Mouse (Mus musculus): Measurements from ENCODE around the gene Fam171a2.
A peak's percentile ranks its signal among the peaks of the same experiment; 100 is the strongest.

Fam171a2 gene

DNA sequence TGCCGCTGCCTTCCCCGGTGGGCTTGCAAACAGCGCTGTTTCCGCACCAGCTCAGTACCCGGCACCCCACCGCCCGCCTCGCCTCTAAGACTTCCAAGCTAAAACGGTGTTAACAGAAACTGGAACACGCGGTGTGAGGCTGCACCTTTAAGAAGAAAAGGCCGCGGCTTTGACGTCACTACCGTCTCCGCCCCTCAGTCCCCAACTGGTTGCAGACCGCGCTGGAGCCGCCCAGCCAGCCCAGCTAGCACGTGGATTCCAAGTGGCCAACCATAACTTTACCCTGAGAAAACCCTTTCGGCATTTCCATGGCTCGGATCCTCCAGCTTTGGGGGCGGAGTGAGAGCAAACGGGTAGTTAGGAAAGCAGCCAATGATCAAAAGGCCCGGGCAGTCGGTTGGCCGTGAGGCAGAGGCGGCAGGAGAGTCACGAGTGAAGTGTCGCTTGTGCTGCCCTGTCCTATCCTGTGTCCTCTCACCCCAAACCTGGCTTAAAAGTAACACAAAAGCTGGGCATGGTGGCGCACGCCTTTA is 39.1 kb downstream of the Fam171a2 start:
- DNase-seq: peak; percentile 95 to 97

DNA sequence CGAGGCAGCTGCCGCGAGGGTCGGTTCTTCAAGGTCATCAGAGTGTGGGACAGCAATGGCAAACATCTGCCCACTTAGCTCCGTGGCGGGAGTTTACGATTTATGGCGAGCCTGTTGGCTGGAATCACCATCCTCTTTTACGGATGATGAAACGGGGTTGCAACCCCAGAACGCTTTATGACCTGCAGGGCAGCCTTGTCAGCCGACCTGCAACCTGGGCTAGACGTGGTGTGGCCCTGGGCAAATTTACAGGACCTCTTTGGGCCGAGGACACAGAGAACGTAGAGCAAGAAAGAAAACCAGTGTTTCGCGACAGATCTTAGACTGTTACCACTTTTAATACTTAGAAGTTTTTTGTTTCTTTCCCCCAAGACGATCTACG is 39.7 kb downstream of the Fam171a2 start, which contains the start of gene Slc25a39:
Gene Slc25a39 (minus strand): TSS at position 113 of the 382 bp plus-strand sequence.
- no peak for DNase-seq

DNA sequence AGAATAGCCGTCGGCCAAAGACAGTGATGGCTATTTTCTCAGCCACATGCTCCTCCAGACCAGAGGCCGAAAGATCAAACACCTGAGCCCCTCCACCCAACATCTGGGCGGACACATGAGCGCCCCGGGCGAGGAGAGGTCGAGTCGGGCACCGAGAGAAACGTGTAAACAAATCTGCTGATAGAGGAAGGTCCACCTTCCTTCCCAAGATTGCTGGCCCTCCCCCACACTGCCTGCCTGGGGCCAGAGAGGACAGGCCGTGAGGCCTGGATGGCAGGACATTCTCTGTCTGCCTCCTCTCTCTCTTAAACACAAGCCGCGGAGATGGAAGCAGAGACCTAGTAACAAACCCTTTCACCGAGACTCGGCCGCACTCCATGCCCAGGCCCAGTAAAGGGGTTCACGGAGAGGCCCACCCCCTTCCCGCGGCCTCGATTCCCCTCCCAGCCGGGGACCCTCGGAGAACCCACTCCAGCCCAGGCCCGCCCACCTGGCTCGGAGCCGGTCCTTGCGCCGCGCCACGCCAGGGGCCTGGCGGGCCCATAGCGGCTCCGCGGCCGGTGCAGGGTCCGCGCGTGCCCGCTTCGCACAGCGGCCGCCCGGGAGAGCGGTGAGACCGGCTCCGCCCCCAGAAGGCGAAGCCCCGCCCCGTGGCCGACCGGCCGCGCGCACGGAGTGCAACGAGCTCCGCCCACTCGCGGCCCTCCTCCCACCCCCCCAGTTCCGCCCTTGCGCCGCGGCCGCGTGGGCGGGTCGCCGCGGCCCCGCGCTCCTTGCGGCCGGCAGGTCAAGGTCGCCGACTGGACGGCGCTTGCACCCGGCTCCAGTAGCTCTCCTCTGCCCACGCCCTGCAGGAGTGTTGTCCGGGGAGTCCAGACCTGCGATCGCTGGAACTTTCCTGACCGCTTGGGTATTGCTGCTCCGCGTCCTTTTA is 40.3 kb downstream of the Fam171a2 start:
- DNase-seq: peak; percentile 89 to 96

DNA sequence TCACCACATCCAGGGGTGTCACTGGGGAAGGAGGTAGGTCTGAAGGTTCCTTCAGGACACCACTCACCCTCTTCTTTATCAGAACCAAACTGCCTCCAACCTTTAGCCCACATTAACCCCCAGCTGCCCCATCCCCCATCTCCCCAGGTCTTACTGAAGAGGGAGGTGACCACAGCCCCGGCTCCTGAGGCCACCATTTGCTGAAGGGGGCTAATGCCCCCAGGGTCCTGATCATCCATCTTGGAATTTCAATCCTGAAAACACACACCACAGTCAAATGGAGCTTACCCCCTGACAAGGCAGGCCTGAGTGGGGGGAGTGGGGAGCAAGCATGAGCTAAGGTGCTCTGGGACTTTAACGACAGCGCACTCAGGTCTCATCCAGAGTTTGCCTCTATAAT is 41.1 kb downstream of the Fam171a2 start:
- DNase-seq: no peak

DNA sequence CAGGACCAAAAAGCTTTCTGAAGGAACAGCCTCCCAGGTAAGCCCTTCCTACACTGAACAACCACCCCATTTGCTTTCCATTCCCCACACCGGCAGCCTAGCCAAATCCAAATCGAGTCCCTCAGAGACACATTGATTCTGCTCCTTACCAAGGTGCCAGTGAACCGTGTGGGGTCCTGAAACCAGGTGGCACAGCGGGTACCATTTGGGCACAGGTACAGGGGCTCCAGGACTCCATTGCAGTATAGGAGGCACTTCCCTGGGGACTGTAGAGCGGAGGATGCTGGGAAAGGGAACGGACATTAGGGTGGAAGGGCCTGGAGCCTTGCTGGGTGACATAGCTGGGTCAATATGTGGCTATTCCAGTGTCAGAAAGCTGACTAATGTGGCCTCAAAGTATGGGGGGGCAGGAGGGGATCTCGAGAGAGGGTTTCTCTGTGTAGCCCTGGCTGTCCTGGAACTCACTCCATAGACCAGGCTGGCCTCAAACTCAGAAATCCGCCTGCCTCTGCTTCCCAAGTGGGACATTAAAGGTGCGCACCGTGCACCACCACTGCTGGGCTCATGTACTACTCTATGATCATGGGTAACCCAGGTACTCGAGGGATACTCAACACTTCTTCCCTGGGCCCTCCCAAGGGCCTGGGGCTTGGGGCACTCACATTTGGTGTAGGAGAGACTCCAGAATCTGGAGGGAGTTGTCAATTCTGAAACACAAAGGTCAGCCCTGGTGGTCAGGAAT is 41.8 kb downstream of the Fam171a2 start:
- DNase-seq: no peak

DNA sequence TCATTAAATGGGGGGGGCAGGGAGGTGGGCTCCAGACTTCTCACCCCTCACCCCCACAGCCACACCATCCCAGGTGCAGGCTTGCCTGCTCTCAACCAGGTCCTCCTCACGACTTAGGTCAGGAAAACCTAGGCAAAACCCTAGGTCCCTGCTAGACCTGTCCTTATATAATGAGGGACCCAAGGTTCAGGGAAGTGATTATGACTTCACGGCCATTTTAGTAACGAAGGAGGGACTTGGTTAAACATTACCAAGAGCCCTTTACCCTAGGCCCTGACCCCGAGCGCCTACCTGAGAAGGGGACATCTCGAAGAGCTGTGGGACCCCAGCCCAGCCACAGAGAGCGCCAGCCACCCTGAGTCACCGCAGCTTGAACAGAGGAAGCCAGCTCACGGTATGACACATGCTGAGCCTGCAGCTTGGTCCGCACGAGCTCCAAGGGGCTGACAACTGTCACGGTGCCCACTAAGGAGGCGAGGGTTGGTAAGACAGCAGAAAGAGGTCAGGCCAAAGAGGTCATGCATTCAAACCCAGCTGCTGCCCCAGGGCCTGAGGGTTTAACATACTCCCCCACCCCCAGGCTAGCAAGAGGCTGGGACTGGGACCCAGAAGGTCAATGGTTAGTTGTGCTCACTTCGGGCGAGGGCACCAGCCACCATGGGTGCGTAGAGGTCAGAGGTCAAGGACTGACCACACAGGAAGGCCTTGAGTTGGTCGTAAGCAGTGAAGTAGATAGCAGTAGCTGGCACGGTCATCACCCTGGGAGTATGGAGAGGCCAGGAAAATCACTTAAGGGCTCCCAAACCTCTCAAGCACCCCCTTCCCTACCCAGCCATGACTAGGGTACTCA is 43.1 kb downstream of the Fam171a2 start:
- DNase-seq: no peak

DNA sequence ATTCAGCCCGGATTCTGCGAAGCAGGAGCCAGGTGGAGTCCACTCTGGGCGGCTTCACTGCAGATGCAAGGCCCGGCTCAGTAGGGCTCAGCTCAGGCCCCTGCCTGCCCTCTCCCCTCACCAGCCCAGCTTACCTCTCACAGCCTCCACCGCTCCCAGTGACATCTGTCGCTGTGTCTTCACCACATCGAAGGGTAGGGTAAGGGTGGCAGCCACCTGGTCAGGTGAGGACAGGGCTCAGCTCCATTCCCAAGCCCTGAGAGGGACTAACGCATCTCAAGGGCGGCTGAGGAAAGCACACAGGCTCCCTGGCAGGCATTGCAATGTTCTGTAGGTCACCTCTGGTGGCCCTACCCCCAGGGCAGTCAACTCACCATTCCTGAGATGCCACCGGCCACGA is 43.8 kb downstream of the Fam171a2 start:
- DNase-seq: no peak

DNA sequence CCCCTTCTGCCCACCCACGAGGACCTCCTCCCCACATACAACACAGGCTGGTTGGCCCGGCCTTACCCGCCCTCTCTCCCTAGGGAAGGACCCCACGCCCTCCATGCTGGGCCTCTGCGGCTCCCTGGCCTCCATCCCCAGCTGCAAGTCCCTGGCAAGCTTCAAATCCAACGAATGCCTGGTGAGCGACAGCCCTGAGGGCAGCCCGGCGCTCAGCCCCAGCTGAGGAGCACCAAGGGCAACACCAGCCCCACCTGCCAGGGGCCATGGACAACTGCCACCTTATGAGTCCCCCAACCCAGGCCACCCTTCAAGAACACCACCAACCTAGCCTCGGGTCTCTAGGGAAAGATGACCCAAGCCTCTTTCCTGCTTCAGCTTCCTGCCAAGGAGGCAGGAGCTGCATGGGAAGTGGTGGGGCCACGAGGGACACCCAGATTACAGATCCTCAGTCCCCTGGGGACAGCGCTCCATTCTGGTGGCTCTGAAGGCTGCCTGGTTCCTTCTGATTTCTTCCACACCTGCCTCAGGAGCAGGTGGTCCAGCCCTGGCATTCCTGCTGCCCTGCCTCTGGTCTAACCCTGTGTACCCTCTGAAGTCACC is 45.5 kb downstream of the Fam171a2 start:
- DNase-seq: peak in 1 of 2 experiments; percentile 24

DNA sequence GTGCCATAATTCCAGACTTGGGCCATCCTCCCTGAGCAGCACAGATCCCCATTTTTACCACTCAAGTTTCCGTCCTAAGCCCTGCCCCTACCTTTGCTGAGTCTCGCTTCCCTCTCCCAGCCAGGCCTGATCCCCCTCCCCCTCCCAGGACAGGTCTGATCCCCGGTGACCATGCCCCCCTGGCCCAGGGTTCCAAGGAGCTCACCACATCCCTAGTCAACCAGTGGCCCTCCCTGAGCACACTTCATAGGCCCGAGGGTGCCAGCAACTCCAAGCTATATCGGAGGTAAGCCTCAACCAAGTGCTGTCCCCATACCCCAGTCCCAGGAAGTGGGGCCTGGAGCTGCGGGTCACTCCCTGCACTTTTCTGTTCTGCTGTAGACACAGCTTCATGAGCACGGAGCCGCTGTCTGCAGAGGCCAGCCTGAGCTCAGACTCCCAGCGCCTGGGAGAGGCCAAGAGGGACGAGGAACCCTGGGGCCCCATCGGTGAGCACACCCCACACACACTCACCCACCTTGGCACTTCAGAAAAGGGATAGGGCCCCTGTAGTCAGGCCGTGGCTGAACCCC is 46.9 kb downstream of the Fam171a2 start:
- DNase-seq: no peak

DNA sequence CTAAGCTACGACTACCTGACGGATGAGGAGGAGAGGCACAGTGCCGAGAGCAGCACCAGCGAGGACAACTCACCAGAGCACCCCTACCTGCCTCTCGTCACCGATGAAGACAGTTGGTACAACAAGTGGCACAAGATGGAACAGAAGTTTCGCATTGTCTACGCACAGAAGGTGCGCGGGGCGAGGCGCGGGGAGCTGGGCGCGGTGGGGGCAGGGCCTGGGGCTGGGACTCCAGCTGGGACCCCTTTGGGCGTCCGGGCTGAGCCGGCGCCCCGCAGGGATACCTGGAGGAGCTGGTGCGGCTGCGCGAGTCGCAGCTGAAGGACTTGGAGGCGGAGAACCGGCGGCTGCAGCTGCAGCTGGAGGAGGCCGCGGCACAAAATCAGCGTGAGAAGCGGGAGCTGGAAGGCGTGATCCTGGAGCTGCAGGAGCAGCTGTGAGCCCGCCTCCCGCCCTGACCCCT is 47.8 kb downstream of the Fam171a2 start:
- DNase-seq: no peak

DNA sequence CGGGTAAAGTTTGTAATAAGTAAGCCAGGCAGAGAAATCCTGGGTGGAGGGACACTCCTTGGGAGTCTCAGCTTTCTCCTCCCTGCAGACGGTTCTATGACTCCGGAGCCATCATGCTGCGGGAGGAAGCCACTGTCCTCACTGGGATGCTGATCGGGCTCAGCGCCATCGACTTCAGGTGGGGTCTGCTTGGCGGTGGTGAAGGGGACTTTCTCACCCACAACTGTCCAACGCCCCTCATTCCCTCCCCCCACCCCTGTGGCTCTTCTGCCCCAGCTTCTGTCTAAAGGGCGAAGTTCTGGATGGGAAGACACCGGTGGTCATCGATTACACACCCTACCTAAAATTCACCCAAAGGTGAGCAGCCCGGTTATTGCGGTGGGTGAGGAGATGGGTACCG is 48.4 kb downstream of the Fam171a2 start:
- no peak for DNase-seq

DNA sequence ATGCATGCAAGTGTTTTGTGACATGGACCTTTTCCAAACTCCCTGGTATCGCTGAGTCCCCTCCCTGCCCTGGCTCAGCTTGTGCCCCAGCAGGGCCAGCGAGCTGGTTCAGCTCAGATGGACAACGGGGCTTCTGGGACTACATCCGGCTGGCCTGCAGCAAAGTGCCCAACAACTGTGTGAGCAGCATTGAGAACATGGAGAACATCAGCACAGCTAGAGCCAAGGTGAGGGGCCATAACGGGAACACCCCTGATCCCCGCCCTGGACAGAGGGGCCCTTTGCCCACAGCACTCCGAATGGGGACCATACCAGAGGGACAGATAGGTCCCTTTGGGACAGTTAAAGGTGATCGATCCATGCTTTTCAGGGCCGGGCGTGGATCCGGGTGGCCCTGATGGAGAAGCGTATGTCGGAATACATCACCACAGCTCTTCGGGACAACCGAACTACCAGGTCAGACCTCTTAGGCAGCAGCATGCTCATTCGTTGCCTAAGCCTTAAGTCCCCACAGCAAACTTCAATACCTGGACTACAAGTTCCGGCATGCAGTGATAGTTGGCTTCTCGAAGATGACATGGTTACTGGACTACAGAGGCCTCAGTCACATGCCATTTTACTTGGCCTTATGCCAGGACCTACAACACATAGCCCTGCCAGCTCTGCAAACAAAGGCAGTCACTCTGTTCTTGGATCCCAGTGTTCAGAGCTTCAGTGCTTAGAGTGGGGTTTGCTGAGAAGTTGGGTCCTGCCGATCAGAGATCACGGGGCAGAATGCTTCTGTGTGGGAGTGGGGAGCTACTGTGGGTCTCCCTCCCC is 49.3 kb downstream of the Fam171a2 start:
- DNase-seq: peak; percentile 56 to 69

DNA sequence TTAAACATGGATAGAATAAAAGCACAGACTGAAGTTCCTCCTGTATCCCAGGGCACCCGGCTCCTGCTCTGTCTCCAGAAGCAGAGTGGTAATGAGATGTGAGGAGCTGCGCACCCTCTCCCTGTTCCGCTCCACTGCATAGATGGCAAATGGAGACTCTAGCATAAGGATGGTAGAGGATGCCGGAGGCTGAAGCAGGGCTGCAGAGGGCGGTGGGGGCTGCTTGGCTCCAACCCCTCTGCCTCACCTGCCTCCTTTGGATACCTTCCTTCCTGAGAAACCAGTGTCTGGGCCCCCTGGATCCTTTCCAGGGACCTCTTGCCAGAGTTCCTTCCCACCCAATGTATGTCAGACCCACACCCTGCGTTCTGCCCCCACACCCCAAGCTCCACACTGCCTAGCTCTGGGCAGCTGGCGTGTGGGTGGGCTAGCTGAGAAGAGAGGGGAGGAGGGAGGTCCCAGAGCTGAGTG is 50.8 kb downstream of the Fam171a2 start:
- peak in 1 of 2 experiments; percentile 40 for DNase-seq

DNA sequence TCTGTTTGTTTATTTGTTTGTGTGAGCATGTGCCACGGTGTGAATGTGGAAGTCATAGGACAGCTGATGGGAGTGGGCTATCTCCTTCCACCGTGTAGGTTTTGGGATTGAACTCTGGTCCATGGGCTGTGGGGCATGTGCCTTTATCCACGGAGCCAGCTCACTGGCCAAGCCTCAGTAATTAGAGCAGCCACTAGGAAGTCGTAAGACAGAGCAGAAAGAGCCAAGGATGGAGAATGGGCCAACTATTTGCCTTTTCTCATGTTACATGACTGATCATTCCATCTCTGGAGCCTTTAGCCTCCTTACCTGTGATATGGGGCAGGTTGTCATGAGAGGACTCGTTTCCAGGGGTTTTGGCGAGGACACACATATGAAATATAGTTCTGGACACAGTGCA is 51.2 kb downstream of the Fam171a2 start:
- peak in 1 of 2 experiments; percentile 35 for DNase-seq

DNA sequence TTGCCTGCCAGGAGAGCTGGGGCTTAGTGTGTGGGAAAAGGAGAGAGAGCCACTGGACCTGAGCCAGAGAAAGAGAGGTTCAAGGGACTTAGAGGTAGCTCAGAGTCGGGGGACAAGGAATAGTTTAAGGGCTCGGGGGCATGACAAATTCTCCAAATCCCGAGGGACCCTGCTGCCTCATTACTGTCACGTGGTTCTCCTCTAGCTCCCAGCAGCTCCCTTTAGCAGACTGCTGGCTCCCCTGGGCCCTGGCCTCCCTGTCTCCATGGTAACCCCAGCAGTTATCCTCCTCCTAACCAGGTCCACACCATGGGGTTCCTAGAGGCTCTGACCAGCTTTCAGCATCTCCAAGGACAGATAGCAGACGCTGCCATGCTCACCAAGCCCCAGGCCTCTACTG is 52.2 kb downstream of the Fam171a2 start:
- peak in 1 of 2 experiments; percentile 35 for DNase-seq

DNA sequence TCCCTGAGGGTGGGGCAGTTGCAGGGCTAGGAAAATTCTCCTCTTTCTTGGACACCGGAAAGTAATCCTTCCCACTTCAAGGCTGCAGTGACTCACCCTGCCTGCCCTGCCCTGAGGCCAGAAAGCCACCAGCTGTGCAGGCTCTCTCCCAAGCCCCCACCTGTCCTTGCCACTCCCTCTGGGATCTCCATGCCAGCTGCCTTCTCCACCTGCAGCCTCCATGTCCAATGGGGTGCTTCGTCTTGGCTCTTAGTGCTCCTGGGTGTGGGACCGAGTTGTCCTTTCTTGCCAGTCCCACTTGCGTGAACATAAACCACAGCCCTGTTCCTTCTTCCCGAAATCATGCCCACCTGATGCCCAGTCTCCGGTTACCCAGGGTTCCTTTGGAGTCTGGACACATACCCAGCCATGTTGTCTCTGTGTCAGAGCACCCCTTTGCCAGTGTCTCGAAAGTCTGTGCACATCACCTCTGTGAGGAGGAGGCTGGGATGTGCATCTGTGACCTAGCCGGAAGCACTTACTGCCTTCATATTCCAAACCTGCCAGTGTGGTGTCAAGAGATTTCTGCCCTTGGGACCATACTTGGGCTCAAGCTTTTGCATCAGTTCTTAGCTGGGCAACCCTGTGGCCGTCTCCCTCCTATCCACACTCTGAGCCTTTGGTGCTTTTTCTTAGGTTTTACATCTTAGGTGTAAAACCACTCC is 52.9 kb downstream of the Fam171a2 start:
- peak; percentile 52 to 55 for DNase-seq

DNA sequence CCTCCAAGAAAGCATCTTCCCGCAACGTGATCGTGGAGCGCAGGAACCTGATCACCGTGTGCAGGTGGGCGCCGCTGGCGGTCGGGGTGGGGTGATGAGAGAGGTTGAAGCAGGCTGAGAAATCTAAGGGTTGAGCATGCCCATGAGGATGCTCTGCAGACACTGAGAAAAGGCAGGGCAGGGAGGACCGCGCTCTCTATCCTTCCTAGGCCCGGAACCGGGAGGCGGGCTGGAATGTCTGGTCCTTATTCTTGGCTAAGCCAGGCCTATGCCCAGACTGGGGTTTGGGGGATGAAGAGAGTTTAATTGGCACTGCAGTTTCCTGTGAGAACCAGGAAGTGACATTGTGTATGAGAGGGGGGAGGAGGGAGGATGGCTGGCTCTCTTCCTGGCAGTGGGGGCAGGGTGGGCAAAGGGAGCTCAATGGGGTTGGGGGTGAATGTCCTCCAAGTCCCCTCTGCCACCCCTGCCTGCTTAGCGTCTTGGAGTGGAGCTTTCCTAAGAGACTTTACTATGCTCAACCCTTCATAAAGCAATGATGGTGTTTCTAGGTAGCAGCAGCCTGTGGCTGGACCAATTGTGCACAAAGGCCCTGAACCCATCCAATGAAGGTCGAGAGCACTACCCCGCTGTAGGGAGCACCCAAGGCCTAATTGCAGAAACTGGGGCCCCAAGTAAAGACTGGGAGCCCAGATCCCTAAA is 53.6 kb downstream of the Fam171a2 start:
- peak; percentile 57 to 63 for DNase-seq

DNA sequence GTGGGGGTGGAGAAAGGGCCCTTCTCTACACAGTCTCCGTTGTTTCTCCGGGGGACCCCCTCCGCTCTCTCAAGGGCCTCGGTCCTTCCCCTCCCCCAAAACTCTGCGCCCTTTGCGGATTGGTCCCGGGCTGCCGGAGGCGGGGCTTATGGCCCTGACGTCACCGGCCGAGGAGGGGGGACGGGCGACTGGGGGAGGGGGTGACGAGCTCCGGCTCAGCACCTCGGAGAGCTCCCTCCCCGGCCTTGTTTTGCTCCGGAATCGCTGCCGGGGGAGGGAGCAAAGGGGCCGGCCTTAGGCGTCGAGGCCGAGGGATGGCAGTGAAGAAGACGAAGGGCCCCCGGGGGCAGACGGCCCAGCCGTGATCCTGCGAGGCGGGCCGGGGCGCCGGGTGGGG is 54.2 kb downstream of the Fam171a2 start, which contains the start of gene Rundc3a:
Gene Rundc3a (plus strand): TSS at position 166 of the 397 bp plus-strand sequence.
- peak; percentile 96 to 99 for DNase-seq
